Mouse (Mus musculus) activated CD4-positive, CD25-positive, alpha-beta regulatory T cell, adult 4 months (primary cell): ENCODE results near the gene Lime1. TPM values are rescaled to one million over a fixed set of nuclear protein-coding genes. Genes with fewer than 3 reads are reported as not detected.

Experiments
- ATAC-seq: one replicate; pipeline ENCODE4 v1.8.0; 2017
- polyA plus RNA-seq, 2 experiments: library from polyadenylated mRNA; unstranded; fragments of 100-300 nt; shearing (Covaris generic); gene quantifications; one replicate each; pipeline ENCODE4 v1.2.1; 2017

Lime1 gene
- polyA plus RNA-seq, 2 experiments from 2014 or later: 369 to 440 TPM

GRCm38 (mm10) chr2:181391541-181391940 lies 11.7 kb downstream of the Lime1 start:
- ATAC-seq: no peak

DNA sequence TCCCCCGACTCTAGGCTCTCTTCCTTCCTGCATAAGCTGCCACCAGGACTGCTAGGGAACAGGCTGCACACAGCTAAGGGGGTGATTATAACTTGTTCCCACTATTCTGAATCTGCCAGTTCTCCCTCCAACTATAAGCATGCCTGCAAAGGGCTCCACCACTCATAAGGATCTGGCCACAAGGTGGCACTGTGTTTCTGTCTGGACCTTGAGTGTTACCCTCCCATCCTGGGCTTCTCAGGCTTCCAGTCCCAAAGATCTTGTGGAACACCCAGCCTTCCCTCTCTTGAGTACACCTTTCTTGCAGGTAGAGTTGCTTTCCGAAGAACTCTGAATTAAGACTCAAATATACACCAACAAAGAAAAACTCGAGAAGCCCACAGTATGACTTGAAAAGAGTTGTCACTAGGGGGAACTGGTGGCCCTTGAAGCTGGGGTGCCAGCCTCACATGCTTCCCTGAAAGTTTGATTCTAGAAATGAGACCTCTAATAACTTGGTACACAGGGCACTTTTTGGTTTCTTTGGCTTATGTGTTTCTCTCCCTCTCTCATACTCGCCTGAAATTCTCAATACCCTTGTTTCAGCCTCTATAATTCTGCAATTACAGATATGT lies 12.8 kb downstream of the Lime1 start:
- ATAC-seq: peak; percentile 76

- no peak for ATAC-seq
Observed at GRCm38 (mm10) chr2:181394086-181394485, 14.2 kb downstream of the Lime1 start.

DNA sequence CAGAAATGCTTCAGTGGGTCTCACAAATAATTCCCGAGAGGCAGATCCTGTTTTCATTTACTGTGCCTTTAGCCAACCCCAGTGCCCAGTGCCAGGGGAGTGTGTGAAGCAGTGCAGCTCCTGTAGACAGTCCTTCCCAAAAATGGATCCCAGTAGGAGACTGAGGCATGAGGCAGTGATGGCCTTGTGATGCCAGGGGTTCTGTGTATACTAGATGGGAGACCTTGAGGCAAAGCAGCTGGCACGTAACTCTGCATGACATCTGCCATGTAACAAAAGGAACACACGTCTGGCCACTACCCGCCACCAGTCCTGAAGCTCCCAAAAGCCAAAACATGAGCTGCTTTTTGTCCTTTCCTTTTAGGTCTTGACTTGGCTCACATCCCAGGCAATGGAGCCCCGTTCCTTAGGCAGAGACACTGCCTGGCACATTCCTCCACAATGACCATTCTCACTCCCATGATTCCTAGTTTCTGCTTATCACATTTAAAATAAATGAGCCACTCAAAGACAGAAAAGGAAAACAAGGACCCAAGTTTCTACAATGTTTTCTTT lies 17.4 kb downstream of the Lime1 start:
- ATAC-seq: no peak

DNA sequence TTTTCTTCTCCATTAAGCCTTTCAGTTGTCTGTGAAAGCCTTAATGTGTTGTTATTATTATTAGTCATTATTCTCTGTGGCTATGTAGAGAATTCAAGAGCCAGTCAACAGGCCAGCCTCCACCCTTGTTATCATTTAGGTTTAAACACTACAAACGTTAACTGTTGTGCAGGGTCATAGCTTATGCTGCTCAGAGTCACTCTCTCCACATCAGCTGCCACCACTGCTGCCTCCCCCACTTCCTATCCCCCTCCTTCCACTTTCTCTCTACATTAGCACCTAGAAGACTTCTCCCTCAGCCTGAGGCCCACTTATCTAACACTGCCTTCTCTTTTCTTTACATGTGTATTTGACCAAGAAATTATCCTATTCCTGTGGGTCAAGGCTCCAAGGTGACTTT lies 21.6 kb downstream of the Lime1 start:
- ATAC-seq: no peak

DNA sequence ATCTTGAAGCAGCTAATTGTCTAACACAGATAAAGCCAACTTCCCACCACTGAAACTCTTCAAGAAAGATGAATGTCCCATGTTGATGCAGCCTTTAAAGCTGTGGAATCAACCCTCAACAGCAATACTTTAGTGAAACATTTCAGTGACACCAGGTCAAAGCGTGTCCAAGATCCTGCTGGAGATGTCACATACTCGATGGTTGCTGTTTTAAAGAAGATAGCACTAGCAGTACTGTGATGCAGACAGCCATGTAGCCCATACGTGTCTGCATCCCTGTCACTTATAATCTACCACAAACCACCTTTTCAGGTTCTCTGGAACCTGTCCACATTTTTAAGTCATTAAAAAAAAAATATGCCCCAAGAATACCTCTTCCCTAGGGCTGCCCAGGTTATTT lies 23.8 kb downstream of the Lime1 start:
- no peak for ATAC-seq

GRCm38 (mm10) chr2:181409643-181410042 lies 29.8 kb downstream of the Lime1 start:
- ATAC-seq: no peak

GRCm38 (mm10) chr2:181410760-181411473 lies 31.0 kb downstream of the Lime1 start:
- peak; percentile 95 for ATAC-seq

GRCm38 (mm10) chr2:181413141-181413540 lies 33.3 kb downstream of the Lime1 start:
- ATAC-seq: no peak

GRCm38 (mm10) chr2:181415945-181416344 lies 36.1 kb downstream of the Lime1 start:
- no peak for ATAC-seq

DNA sequence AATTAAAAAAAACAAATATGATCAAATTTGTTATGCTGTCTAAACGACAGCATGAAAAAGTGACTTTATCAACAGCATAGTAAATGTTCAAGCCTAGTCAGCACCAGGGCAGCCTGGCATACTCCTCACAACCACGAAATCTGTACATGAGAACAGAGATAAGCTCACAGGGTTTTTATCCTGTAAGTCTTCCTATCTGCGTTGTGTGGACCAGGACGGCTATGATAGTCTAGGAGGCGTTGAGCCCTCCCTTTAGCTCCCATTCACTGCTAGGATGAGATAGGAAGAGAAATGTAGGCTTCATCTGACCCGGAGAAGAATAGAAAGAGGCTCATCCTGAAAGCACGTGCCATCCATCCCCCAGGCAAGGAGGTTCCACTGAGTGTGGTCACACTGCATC lies 39.5 kb downstream of the Lime1 start:
- no peak for ATAC-seq

GRCm38 (mm10) chr2:181420426-181420825 lies 40.5 kb downstream of the Lime1 start:
- no peak for ATAC-seq

DNA sequence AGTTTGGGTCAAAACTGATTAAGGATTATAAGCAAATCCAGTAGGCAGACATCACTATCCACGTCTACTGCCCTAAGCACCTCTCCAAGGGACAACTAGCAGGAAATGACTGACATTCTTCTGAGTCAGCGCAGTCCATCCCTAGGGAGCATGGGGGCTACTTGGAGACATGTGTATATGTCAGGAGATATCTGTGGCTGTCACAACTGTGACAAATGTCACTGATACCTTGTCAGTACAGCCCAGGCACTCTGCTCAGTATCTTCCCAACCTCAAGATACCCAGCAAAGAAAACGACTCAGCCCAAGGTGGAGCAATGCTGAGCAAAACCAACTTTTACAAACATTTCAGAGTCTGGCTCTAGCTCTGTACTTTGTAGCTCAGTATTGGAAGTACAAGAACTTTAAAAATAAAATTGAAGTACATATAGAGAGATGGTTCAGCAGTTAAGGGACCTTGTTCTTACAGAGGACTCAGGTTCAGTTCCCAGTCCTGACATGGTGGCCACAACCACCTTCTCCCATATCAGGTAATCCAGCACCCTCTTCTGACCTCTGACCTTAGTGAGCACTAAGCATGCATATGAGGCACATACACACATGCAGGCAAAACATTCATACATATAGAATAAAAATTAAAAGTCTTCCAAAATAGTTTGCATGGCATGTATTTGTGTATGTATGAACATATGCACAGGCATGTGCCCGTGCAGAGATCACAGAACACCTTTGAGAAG lies 41.2 kb downstream of the Lime1 start:
- no peak for ATAC-seq

DNA sequence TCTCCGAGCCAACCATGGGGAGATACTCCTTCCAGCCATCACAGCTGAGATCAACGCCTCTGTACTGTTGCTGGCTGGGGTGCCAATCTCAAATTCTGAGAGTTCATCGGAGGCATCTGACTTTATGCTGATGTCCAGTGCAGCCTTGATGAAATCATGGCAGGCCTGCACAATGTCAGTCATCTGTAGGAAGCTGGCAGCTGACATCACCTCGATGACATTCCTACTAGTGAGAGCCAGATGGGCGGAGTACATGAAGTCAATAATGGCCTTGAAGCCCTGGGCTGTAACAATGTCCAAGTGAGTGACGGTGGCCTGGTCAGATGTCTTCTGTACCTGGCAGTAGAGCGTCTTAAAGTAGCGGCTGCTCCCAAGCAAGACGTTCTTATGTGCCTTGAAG lies 44.0 kb downstream of the Lime1 start:
- ATAC-seq: no peak

Other genes with a start within 250 kb of the Lime1 start
- not detected for gene Kcnq2, start 244.8 kb upstream of the Lime1 start, polyA plus RNA-seq
- gene Eef1a2, start 223.1 kb upstream of the Lime1 start, polyA plus RNA-seq: not detected
- gene Ppdpf, start 192.8 kb upstream of the Lime1 start, polyA plus RNA-seq: 100 to 1,000 TPM; 179 to 181 TPM
- not detected for gene Ptk6, start 177.3 kb upstream of the Lime1 start, polyA plus RNA-seq
- gene Srms, start 166.9 kb upstream of the Lime1 start, polyA plus RNA-seq: under 1 TPM; 0.18 to 0.38 TPM
- 1 to 10 TPM in 1 of 2 experiments, under 1 TPM in 1; 0.73 to 1.1 TPM for gene Fndc11, start 160.1 kb upstream of the Lime1 start, polyA plus RNA-seq
- 10 to 100 TPM; 15.5 to 18.4 TPM for gene Helz2, start 138.1 kb upstream of the Lime1 start, polyA plus RNA-seq
- gene Gmeb2, start 92.0 kb upstream of the Lime1 start, polyA plus RNA-seq: 10 to 100 TPM in 1 of 2 experiments, 1 to 10 TPM in 1; 8.5 to 11.4 TPM
- under 1 TPM in 1 of 2 experiments, not detected in 1; 0.40 TPM for gene Stmn3, start 65.6 kb upstream of the Lime1 start, polyA plus RNA-seq
- 10 to 100 TPM; 22.9 to 25.4 TPM for gene Rtel1, start 60.3 kb upstream of the Lime1 start, polyA plus RNA-seq
- 10 to 100 TPM; 22.2 to 22.8 TPM for gene Zgpat, start 15.2 kb upstream of the Lime1 start, polyA plus RNA-seq
- 10 to 100 TPM; 52.2 to 60.8 TPM for gene Arfrp1, start 14.7 kb upstream of the Lime1 start, polyA plus RNA-seq
- 1 to 10 TPM; 2.5 to 4.3 TPM for gene Zbtb46, start 79.3 kb downstream of the Lime1 start, polyA plus RNA-seq
- gene Abhd16b, start 113.1 kb downstream of the Lime1 start, polyA plus RNA-seq: not detected
- gene Tpd52l2, start 117.1 kb downstream of the Lime1 start, polyA plus RNA-seq: 100 to 1,000 TPM in 1 of 2 experiments, 10 to 100 TPM in 1; 88.0 to 103 TPM
- gene Dnajc5, start 140.4 kb downstream of the Lime1 start, polyA plus RNA-seq: 10 to 100 TPM; 36.9 to 37.1 TPM
- gene Uckl1, start 204.8 kb downstream of the Lime1 start, polyA plus RNA-seq: 100 to 1,000 TPM; 111 to 136 TPM
- 10 to 100 TPM; 69.3 to 69.5 TPM for gene Prpf6, start 211.8 kb downstream of the Lime1 start, polyA plus RNA-seq
- 10 to 100 TPM; 20.3 to 26.9 TPM for gene Zfp512b, start 212.7 kb downstream of the Lime1 start, polyA plus RNA-seq
- 10 to 100 TPM in 1 of 2 experiments, 1 to 10 TPM in 1; 8.7 to 12.5 TPM for gene Samd10, start 219.1 kb downstream of the Lime1 start, polyA plus RNA-seq